ENCODE assay signal across 16 mouse cellular contexts in the genomic region with DNA sequence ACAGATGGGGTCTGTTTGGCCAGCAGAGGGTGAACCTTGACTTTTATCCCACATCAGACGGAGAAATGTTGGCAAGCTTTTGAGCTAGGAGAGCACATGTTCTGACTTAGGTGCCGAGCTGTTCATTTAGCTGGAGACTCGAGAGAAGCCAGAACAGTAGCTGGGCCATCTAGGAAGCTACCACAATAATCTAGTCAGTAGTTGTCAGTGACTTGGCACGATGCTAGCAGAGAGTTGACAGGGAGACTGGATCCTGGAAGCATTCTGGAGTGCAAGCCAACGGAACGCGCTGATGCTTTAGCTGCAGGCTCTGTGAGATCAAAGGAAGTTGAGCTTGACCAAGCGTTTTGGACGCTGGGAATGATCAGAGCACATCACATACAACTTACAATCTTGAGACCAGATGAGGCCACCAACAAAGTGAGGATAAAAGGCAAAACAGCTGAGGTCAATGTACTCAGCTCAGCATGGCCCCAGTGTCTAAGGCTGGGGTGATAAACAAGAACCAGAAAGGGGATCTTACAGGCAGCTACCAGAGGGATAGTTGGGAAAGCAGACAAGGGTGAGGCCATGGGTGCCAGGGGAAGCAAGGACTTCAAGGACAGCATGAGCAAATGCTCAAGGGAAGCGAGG.
"Had no signal": no experiment of that assay in that cellular context is flagged by ENCODE, and none has a peak within 500 bp of the region (broad histone marks: within the 10 kb centered on the region; RNA-seq: fewer than 3 reads in every experiment).

No protein-coding gene starts in this region.

- H3K4me3 ChIP-seq: kidney, embryonic 15.5 days; limb, embryonic 13.5 days; megakaryocyte, embryonic 14.5 days; midbrain, embryonic 15.5 days; neural tube, embryonic 12.5 days had no signal

- H3K9me3 ChIP-seq: kidney, embryonic 15.5 days; midbrain, embryonic 15.5 days; neural tube, embryonic 12.5 days had no signal

- H3K9ac ChIP-seq: kidney, embryonic 15.5 days; limb, embryonic 13.5 days; liver, embryonic 14.5 days; midbrain, embryonic 15.5 days; neural tube, embryonic 12.5 days had no signal

- H3K4me2 ChIP-seq: kidney, embryonic 15.5 days; limb, embryonic 13.5 days; midbrain, embryonic 11.5 days; midbrain, embryonic 15.5 days; neural tube, embryonic 12.5 days had no signal

- H3K36me3 ChIP-seq: kidney, embryonic 15.5 days; limb, embryonic 13.5 days; midbrain, embryonic 15.5 days; neural tube, embryonic 12.5 days had no signal

- ATAC-seq: midbrain, embryonic 15.5 days had no signal

- H3K27me3 ChIP-seq: kidney, embryonic 15.5 days; limb, embryonic 13.5 days; megakaryocyte, embryonic 14.5 days; midbrain, embryonic 15.5 days; neural tube, embryonic 12.5 days had no signal

- H3K27ac ChIP-seq: kidney, embryonic 15.5 days; limb, embryonic 13.5 days; liver, embryonic 14.5 days; macrophage; midbrain, embryonic 15.5 days; neural tube, embryonic 12.5 days had no signal

- DNase-seq: kidney, adult 11 months; kidney, postnatal 14 days; left cerebral cortex, postnatal 4 days; retina, postnatal 1 day; right cerebral cortex, postnatal 4 days; spleen, adult 18-20 months; thymus, adult 18-20 months; thymus, postnatal 14 days had no signal

- H3K4me1 ChIP-seq: kidney, embryonic 15.5 days; limb, embryonic 13.5 days; midbrain, embryonic 15.5 days; neural tube, embryonic 12.5 days had no signal
